Mouse (Mus musculus): ENCODE measurements at regions not wholly inside any gene's neighbourhood (a gene's known extent, or its start where the extent isn't known, plus 50 kb on each side); places are given as distances from the start of the nearest gene placed in this dataset.

DNA sequence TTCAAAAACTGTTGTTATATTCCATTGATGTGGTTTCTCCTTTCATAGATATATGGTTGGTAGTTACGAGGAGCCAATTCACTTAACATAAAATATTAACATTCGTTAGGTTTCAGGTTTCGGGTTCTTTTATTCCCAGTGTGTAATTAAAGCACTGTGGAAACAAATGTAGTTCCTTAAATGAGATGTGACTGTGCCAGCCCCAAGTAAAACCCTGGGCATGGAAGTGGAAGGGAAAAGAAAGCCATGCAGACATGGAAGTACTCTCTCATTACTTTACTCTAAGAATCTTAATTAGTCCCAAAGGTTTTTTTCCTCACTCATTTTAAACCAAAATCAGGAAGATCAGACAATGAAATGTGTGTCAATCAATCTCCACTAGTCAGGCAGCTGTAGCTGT lies 784.9 kb upstream of the Apob start:
- no peak for DNase-seq (ENCODE audit: extremely low spot score in 1 of 2, low spot score in 1 of 2)

DNA sequence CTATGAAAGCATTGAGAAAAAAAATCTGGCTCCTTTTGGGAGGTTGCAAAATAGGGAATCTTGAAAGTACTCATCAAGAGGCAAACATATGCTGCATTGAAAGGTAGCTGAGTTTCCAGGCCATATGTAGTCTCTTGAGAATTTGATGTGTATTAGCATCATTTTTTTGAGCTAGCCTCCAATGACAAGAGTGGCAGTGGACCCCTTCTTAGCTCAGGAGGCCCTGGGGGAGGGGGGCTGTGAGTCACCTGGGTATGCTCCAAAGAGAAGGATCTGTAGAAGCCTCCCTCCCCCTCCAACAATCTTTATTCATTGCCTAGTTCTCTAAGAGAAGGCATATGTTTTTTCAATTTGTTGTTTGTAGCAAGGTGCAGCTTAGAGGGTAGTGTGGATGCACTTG lies 779.4 kb upstream of the Apob start:
- no peak for DNase-seq (ENCODE audit: extremely low spot score in 1 of 2, low spot score in 1 of 2)

DNA sequence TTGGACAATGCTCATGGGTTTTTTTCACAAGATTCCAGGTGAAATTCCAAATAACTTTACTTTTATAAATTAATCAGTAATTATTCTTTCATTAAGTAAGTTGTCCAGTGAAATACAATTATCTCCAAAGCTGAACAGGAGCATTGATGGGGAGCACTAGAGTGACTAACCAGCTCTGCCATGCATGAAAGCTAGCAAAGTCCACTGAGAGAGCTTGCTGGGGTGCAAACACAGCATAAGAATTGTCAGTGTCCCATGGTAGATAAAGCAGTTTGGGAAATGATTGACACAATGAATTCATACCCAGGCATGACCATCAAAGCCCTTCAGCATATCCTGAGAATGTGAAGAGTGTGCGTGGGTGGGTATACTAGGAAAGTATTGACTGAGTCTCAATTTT lies 776.6 kb upstream of the Apob start:
- DNase-seq (ENCODE audit: extremely low spot score in 1 of 2, low spot score in 1 of 2) = no peak

DNA sequence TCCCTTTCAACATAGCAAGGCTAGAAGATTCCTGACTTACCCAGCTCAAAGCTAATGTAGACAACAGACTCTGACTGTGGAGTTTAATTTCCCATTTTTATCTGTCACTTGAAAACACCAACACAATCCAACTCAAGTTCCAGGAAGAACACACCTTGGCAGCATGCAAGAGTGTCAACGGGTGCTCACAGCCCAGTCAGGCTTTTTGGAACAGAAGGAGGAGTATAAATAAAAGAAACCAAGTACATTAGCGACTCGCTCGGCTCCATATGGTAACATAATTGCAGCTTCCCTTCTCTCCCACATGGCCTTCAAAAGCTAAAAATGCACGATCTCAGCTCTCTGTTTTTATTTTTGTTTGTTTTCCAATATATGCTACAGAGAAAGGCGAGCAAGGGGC lies 761.8 kb upstream of the Apob start:
- peak in 1 of 2 experiments; percentile 10 for DNase-seq (ENCODE audit: extremely low spot score in 1 of 2, low spot score in 1 of 2)

DNA sequence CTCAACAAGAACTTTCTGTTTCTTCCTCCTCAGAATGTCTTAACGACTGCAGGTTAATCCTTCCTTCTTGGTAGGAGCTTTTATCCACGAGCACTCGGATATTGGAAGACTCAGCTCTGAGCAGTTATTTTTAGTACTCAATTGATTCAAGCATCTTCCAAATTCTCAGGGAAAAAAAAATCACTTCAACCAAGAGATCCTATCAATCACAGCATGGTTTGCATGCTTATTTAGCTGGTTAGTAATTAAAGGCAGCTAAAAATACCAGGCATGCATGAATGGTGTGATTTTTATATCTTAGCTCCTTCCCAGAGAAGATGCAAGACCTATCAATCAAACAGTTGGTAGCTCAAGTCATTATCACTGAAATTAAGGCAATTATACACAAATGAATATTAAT lies 759.9 kb upstream of the Apob start:
- no peak for DNase-seq (ENCODE audit: extremely low spot score in 1 of 2, low spot score in 1 of 2)

DNA sequence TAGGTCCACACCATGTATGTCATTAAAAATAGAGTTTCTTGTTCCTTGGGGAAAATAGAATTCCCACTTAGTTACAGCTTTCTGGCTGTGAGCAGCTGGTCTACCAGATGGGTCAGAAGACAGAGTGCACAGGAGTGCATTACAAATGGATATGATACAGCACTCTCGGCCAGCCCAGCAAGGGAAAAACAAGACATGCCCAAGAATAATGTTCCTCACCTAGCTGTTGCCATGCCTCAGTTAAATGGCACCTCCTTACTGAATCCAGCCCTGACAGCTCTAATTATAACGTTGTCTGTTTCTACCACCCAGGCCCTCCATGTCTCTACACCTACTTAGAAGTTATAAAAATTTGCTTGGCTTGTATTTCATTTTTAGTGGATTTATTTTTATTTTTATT lies 749.3 kb upstream of the Apob start:
- no peak for DNase-seq (ENCODE audit: extremely low spot score in 1 of 2, low spot score in 1 of 2)

DNA sequence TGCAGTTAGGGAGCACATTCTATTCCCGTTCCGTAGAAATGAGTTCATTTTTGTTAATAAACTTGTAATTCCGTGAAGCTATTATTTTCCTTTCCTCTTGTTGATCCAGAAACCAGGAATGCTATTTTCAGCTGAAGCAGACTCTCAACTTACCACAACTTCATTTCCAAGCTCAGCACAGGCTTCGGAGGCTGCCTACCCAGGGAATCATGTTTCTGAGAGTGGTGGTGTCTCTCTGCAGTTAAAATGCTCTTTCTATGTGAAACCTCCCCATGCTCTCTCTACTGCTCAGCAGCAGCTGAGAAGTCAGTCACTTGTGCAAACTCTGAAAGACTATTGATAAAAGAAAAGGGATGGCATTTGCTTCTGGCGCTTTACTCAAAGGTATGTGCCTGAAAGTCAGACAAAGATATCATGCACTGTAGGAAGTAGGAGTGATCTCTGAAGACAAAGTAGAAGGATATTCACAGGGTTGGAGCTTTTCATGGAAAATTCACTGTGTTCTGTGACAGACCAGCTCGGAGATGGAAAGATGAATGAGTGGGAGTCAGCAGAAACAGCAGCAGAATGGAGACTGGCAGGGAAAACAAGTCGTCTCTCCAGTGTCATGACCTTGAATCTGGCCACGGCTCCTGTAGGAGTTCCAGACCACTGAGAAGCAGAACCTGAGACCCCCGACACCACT lies 748.8 kb upstream of the Apob start:
- no peak for DNase-seq (ENCODE audit: extremely low spot score in 1 of 2, low spot score in 1 of 2)

DNA sequence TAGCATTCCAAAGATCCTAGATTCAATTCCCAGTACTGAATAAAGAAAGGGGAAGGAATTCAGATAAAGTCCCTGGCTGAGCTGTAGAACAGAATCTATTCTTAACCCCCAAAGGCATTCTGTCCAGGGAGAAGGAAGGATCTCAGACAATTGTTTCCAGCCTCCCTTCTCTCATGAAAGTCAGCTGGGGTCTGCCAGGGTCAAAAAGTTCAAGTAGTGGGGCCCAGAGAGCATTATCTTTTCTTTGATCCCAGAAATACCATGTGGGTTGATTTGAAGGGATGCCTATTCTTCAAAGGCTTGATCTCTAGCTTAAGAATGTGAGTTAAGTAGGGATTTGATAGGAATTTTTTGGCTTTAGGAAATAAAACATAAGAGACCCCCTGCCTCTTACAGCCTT lies 727.1 kb upstream of the Apob start:
- no peak for DNase-seq (ENCODE audit: extremely low spot score in 1 of 2, low spot score in 1 of 2)

DNA sequence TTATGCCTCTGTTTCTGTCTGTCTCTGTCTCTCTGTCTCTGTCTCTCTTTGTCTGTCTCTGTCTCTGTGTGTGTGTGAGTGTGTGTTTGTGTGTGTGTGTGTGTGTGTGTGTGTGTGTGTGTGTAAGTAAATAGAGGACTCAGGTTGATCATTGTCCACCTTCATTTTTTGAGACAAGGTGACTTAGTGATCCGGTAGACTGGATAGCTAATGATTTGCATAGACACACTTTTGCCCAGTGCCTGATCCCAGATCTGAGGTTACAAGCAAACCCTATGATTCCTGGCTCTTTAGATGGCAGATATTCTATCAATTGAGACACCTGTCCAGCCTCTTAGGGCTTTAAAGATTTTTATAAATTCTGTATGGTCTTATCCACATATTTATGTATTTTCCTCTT lies 706.9 kb upstream of the Apob start:
- DNase-seq (ENCODE audit: extremely low spot score in 1 of 2, low spot score in 1 of 2) = no peak

DNA sequence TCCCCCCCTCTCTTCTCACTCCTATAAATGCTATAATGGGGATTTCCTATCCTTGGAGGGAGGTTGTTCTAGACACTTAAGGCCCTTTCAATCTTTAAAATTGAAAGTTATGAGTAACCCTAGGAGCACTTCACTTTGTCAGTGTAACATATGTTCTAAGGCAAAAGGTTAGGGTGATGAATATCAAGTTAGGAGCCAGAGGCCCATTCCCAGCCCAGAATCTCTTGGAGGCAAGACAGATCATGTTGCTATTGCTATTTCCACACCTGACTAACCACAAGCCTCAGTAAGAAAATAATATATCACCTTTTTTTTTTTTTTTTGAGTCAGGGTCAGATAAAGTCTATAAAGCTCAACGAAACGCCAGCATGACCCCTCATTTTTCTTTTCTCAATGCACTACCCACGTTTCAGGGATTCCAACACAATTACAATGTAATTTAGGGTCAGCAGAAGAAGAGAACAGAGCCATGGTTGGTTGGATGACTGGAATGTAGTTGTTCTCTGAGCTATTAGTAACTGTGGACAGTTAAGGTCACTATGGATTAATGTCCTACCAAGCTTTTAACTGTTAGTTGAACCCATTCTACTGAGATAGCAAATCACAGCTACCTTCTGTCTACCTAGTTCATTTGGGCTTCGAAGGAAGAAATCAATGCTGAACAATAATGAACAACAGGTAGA lies 693.0 kb upstream of the Apob start:
- no peak for DNase-seq (ENCODE audit: extremely low spot score in 1 of 2, low spot score in 1 of 2)

DNA sequence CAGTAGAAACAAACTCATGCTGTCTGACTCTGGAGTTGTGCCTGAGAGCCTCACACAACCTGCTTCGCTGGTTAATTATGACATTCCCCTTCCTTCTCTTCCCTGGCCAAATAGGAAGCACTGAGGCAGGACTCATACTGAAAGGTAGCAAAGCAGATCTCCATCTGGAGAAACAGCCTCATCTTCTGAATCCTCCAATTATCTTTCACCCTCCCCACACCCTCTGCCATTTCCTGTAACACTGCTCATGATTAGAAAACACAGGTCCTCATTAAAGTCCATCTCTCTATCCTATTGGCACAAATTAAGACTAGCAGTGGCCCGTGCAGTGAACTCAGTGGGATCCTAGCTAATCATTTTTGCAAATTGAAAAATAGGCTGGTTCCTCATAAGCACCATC lies 685.9 kb upstream of the Apob start:
- DNase-seq (ENCODE audit: extremely low spot score in 1 of 2, low spot score in 1 of 2) = no peak

DNA sequence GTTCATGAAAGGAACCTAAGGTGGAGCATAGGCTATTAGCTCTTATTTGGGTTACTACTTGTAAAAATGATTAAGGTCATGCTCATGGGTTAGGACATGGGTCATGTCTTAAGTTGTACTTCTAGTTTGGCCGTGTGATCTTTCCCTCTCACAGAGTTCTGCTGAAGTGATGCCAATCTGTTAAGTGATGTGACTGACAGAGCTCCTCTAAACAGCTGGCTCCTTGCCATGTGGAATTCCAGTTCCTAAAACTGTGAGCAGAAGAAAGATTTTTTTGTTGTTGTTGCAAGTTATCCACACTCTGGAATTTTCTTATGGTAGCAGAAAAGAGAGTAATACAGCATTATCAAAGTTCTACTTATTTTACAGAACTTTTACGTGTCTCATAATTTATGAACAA lies 680.4 kb upstream of the Apob start:
- no peak for DNase-seq (ENCODE audit: extremely low spot score in 1 of 2, low spot score in 1 of 2)

DNA sequence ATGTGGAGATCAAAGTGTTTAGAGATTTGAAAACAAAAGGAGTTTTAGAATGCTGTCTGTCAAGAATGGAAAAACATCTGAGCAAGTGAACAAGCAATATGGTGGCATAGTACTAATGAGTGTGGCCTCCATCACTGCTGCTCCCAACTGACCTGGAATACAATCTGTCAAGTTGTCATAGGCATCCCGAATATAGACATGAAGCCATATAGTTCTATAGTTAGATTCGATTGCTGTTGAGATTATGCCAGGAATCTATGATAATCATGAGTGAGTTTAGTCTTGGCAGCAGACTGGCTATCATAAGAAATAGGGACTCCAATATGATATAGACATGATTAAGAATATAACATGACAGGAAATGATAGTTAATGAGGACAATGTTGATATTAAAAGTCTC lies 656.0 kb upstream of the Apob start:
- no peak for DNase-seq (ENCODE audit: extremely low spot score in 1 of 2, low spot score in 1 of 2)

DNA sequence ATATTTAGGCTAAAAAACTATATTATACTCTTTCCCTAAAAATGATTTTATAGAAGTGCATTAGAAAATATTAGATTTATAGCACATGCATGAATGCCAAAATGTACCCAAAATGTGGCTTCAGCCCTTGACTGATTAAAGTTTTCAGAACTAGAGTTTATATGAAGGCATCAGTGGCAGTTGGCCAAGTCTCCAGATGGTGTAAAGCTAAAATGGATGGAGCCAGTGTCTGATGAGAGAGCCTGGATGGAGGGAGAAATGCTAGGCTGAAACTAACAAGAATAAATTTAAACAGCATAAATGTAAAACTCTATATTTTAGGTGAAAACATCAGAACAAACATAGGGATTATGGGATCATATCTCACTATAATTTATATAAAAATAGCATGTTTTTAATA lies 648.8 kb upstream of the Apob start:
- peak in 1 of 2 experiments; percentile 54 for DNase-seq (ENCODE audit: extremely low spot score in 1 of 2, low spot score in 1 of 2)

Measured in layer of hippocampus, postnatal 25 days (tissue).